In genomic region chr9:20645121-20645520, GRCm38 (mm10) we compare ENCODE assay signal across 8 mouse cellular contexts. TPM values are rescaled to one million over a fixed set of nuclear protein-coding genes. Genes with fewer than 3 reads are reported as not detected.
DNase-seq lines count a peak whose midpoint lies in the region; ATAC-seq and TF ChIP-seq lines count a peak whose summit lies in the region.

No protein-coding gene starts in this region.

- peaks cover 31% of the 10 kb centered on the region for H3K4me1 ChIP-seq in hindbrain, embryonic 12.5 days
- no peaks in the 10 kb centered on the region for H3K4me1 ChIP-seq in stomach, postnatal 0 days (replicated peaks; ENCODE audit: control insufficient read depth, insufficient read depth)

- H3K27ac ChIP-seq in hindbrain, embryonic 12.5 days, result peak overlapping the region; percentile 83
- peak overlapping the region; percentile 91 for H3K27ac ChIP-seq in stomach, postnatal 0 days (replicated peaks)

- peak; percentile 26 for DNase-seq in adrenal gland, adult 8-10 months
- no peak for DNase-seq in adrenal gland, adult 2 months
- peak; percentile 29 for DNase-seq in right cerebral cortex, adult 18-20 months
- DNase-seq in right cerebral cortex, postnatal 14 days, result no peak
- DNase-seq in lung, postnatal 36 days, result peak; percentile 22
- no peak for DNase-seq in stomach, postnatal 0 days (ENCODE audit: low spot score)
- no peak for DNase-seq in right cerebral cortex, postnatal 25 days

- ATAC-seq in hindbrain, embryonic 12.5 days (ENCODE audit: low FRiP score), result no peak
- no peak for ATAC-seq in stomach, postnatal 0 days (ENCODE audit: low FRiP score, low TSS enrichment)

- no peak for TF ChIP-seq EP300 in stomach, postnatal 0 days (optimal IDR thresholded peaks at IDR 0.05)

- H3K27me3 ChIP-seq in hindbrain, embryonic 12.5 days, result no peaks in the 10 kb centered on the region
- no peaks in the 10 kb centered on the region for H3K27me3 ChIP-seq in stomach, postnatal 0 days (ENCODE audit: control insufficient read depth, insufficient read depth, low read length)

- 6% methylated on average over 17 of the region's 17 CpGs for WGBS in hindbrain, embryonic 12.5 days
- WGBS in stomach, postnatal 0 days, result 3% methylated on average over 17 of the region's 17 CpGs

- TF ChIP-seq CTCF in stomach, postnatal 0 days (IDR thresholded peaks at IDR 0.05; ENCODE audit: low read depth), result no peak

- H3K4me2 ChIP-seq in hindbrain, embryonic 12.5 days (replicated peaks), result peak overlapping the region; percentile 98
- peak overlapping the region; percentile 74 for H3K4me2 ChIP-seq in stomach, postnatal 0 days (replicated peaks; ENCODE audit: low read depth)

- no peaks in the 10 kb centered on the region for H3K9me3 ChIP-seq in hindbrain, embryonic 12.5 days (replicated peaks)
- H3K9me3 ChIP-seq in stomach, postnatal 0 days (ENCODE audit: control insufficient read depth, low read length), result no peaks in the 10 kb centered on the region

- peak overlapping the region; percentile 88 for H3K4me3 ChIP-seq in hindbrain, embryonic 12.5 days
- peak overlapping the region; percentile 79 for H3K4me3 ChIP-seq in stomach, postnatal 0 days (ENCODE audit: low read depth, low read length)

- peak overlapping the region; percentile 88 for H3K9ac ChIP-seq in hindbrain, embryonic 12.5 days
- H3K9ac ChIP-seq in stomach, postnatal 0 days (ENCODE audit: low read length), result peak overlapping the region; percentile 76

- peaks cover 32% of the 10 kb centered on the region for H3K36me3 ChIP-seq in hindbrain, embryonic 12.5 days
- H3K36me3 ChIP-seq in stomach, postnatal 0 days (ENCODE audit: control insufficient read depth, insufficient read depth, low read length), result no peaks in the 10 kb centered on the region

RNA-seq across cellular contexts. Expression of gene Fbxl12, which starts 0.6 kb away (rescaled TPM):
- total RNA-seq in adrenal gland, adult 8-10 months (2022), result 10 to 100 TPM; 18.1 to 39.2 (median 25.6) TPM
- total RNA-seq in adrenal gland, adult 2 months (2021), result 10 to 100 TPM; 13.0 to 16.7 TPM
- 47.1 and 59.1 TPM in 2 replicates for polyA plus RNA-seq in adrenal gland, adult 2 months (2012; rRNA removed)
- polyA plus RNA-seq in hindbrain, embryonic 12.5 days (2016; fragmentation: Nextera tagmentation; extraction: Ambion mirVana), result 18.3 and 19.8 TPM in 2 replicates
- 7.2 and 8.2 TPM in 2 replicates for polyA plus RNA-seq in stomach, postnatal 0 days (2015; fragmentation: Nextera tagmentation; extraction: Ambion mirVana)

RNA-seq across cellular contexts. Expression of gene Ubl5, which starts 2.4 kb away (rescaled TPM):
- 100 to 1,000 TPM; 273 to 388 (median 339) TPM for total RNA-seq in adrenal gland, adult 8-10 months (2022)
- 100 to 1,000 TPM; 384 to 522 TPM for total RNA-seq in adrenal gland, adult 2 months (2021)
- 133 and 135 TPM in 2 replicates for polyA plus RNA-seq in adrenal gland, adult 2 months (2012; rRNA removed)
- polyA plus RNA-seq in hindbrain, embryonic 12.5 days (2016; fragmentation: Nextera tagmentation; extraction: Ambion mirVana), result 445 and 471 TPM in 2 replicates
- 451 and 481 TPM in 2 replicates for polyA plus RNA-seq in stomach, postnatal 0 days (2015; fragmentation: Nextera tagmentation; extraction: Ambion mirVana)

RNA-seq across cellular contexts. Expression of gene Pin1, which starts 6.8 kb away (rescaled TPM):
- 10 to 100 TPM; 29.0 to 30.9 (median 30.3) TPM for total RNA-seq in adrenal gland, adult 8-10 months (2022)
- 10 to 100 TPM; 20.8 to 26.9 TPM for total RNA-seq in adrenal gland, adult 2 months (2021)
- polyA plus RNA-seq in adrenal gland, adult 2 months (2012; rRNA removed), result 20.4 and 24.2 TPM in 2 replicates
- 47.2 and 49.4 TPM in 2 replicates for polyA plus RNA-seq in hindbrain, embryonic 12.5 days (2016; fragmentation: Nextera tagmentation; extraction: Ambion mirVana)
- 28.2 and 28.7 TPM in 2 replicates for polyA plus RNA-seq in stomach, postnatal 0 days (2015; fragmentation: Nextera tagmentation; extraction: Ambion mirVana)

Comparison
In these comparisons a context has a peak if more than half of its experiments do, and no peak if none do; other contexts are left out.
1. DNase-seq: peak in adrenal gland, adult 8-10 months (single experiment), right cerebral cortex, adult 18-20 months (single experiment) and lung, postnatal 36 days (single experiment); none in adrenal gland, adult 2 months (single experiment), right cerebral cortex, postnatal 14 days (single experiment), stomach, postnatal 0 days (single experiment) and right cerebral cortex, postnatal 25 days (single experiment).